Mouse (Mus musculus) kidney, embryonic 15.5 days (tissue): ENCODE results near the gene Srbd1. TPM values are rescaled to one million over a fixed set of nuclear protein-coding genes. Genes with fewer than 3 reads are reported as not detected.

Experiments used
- ATAC-seq: fragments of 200-750 bp; cut with Nextera tagmentation; replicated peaks from 2 replicates; pipeline ENCODE4 v1.8.0; 2017; ENCODE audit warnings: moderate TSS enrichment; ENCODE audit not compliant: low FRiP score
- H3K27ac ChIP-seq: fragments of 300-500 bp; sonication (generic); 2 replicates; pipeline ENCODE4 v1.5.1; 2015; ENCODE audit warnings: mild to moderate bottlenecking, inconsistent platforms
- H3K27me3 ChIP-seq: fragments of 300-500 bp; sonication (generic); 2 replicates; pipeline ENCODE4 v1.6.1; 2015; ENCODE audit warnings: inconsistent platforms
- H3K36me3 ChIP-seq: fragments of 300-500 bp; sonication (generic); 2 replicates; pipeline ENCODE4 v1.6.1; 2015; ENCODE audit warnings: inconsistent platforms
- H3K4me1 ChIP-seq: fragments of 300-500 bp; sonication (generic); 2 replicates; pipeline ENCODE4 v1.6.1; 2015; ENCODE audit warnings: inconsistent platforms
- H3K4me2 ChIP-seq: fragments of 300-500 bp; sonication (generic); 2 replicates; pipeline ENCODE4 v1.6.1; 2015; ENCODE audit warnings: moderate library complexity, mild to moderate bottlenecking, inconsistent platforms
- H3K4me3 ChIP-seq: fragments of 300-500 bp; sonication (generic); replicated peaks from 2 replicates; pipeline ENCODE4 v1.5.1; 2015; ENCODE audit warnings: mild to moderate bottlenecking, inconsistent platforms
- H3K9ac ChIP-seq: fragments of 300-500 bp; sonication (generic); 2 replicates; pipeline ENCODE4 v1.6.1; 2015; ENCODE audit warnings: mild to moderate bottlenecking, inconsistent platforms
- H3K9me3 ChIP-seq: fragments of 300-500 bp; sonication (generic); replicated peaks from 2 replicates; pipeline ENCODE4 v1.6.1; 2016; ENCODE audit warnings: inconsistent platforms
- WGBS: fragments of 180-500 bp; shearing (Covaris S2); methylation state at CpG from one replicate; pipeline ENCODE4 v1.1.7; 2015; ENCODE audit warnings: mixed read lengths; 5-methylcytosine and 5-hydroxymethylcytosine counted together
- polyA plus RNA-seq: library from polyadenylated mRNA; unstranded; fragments of >200 nt; fragmentation: Nextera tagmentation; extraction: Ambion mirVana; gene quantifications from 2 replicates; pipeline ENCODE4 v1.2.1, GENCODE M21; 2015

The Srbd1 gene
- polyA plus RNA-seq, 1 experiment from 2014 or later, result 21.0 TPM

DNA sequence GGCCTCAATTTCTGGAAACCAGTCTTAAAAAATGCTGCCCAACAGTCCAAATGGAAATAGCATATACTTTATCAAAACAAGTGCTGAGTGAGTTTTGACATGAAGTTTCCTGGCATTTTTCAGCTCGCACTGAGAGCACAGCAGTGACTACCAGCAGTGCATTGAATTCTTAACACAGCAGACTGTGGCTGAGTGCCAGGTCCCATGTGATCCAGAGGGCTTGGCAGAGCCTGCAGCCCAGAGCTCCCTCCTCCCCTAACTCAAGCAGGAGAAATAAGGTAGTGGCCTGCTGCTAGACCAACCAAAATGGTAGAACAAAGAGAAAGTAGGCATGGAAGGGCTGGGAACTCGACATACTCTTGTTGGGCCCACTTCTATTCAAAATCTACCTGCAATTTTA lies 149.2 kb downstream of the Srbd1 start:
- Histone ChIP-seq H3K9me3 (peaks cover 5% of the 10 kb centered on the region; the same call in 1 of the 2 replicates), H3K4me2 (no peak overlapping the region), H3K4me3 (no peak overlapping the region), H3K27ac (no peak overlapping the region), H3K4me1 (no peaks in the 10 kb centered on the region), H3K36me3 (peaks cover 34% of the 10 kb centered on the region), H3K27me3 (no peaks in the 10 kb centered on the region), H3K9ac (no peak overlapping the region)
- 77% methylated on average over 2 of the region's 2 CpGs for WGBS
- ATAC-seq, result no peak

DNA sequence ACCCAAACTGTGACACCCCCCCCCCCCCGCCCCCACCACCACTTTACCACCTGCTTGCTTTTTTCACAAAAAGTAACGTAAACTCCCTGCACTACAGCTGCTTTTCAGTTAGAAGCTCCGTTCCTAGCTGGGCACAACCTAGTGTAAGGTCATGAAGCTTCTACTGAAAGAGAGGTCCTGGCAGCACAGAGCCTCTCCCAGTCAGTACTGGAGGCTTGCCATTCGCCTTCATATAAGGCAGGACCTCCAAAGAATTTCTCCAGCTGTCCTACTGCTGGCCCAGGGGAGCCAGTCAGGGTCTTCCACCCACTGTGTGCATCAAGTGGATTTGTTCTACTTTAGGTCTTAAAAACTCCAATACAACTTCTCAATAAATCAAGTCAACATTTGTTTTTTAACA lies 149.9 kb downstream of the Srbd1 start:
- H3K4me2 ChIP-seq, result no peak overlapping the region
- no peak overlapping the region for H3K27ac ChIP-seq

DNA sequence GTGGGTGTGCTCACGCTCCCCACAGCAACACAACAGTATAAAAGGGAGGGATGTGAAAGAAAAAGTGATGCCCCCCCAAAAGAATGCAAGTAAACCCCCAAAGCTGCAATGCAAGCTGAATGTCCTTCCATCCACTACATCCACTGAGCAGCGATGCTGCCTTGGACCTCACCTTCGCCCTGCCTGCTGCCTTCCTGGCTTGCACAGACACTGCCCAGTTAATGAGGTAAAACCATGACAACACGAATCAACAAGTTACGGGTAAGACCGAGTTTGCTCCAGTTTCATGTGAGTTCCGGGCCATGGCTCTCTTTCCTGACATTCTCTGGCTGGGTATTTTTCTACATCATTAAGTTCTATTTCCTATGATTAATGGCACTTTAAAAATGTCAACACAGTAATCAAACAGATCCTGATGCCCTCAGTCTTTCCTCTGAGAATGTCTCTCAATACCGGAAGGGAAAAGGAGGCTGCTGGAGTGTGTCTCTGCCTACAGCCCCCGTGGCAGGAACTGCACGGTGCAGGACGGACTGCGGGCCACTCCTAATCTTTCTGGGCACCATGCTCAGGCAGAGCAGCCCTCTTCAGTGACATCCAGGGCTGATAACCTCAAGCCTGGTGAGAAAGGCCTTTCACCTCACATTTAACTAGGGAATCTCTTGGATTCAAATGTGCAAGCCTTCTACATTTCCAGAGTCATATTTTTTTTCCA lies 155.8 kb downstream of the Srbd1 start:
- H3K9ac ChIP-seq, result no peak overlapping the region
- H3K27me3 ChIP-seq, result no peaks in the 10 kb centered on the region
- peaks cover 31% of the 10 kb centered on the region for H3K4me1 ChIP-seq
- H3K4me3 ChIP-seq, result no peak overlapping the region
- ATAC-seq, result peak; percentile 93
- H3K36me3 ChIP-seq, result 0 out of 2 replicates have a peak, but pooled peaks cover under 1% of the 10 kb centered on the region
- H3K9me3 ChIP-seq, result no peaks in the 10 kb centered on the region
- H3K27ac ChIP-seq, result peak overlapping the region; percentile 74
- peak overlapping the region; percentile 18; the same call in 1 of the 2 replicates for H3K4me2 ChIP-seq
- 22% methylated on average over 12 of the region's 12 CpGs for WGBS

More for the DNA sequence above, 149.9 kb downstream of the Srbd1 start:
- Histone ChIP-seq H3K4me3 (no peak overlapping the region), H3K4me1 (peaks cover 4% of the 10 kb centered on the region; the same call in 1 of the 2 replicates), H3K9me3 (peaks cover 5% of the 10 kb centered on the region; the same call in 1 of the 2 replicates), H3K36me3 (peaks cover 31% of the 10 kb centered on the region), H3K27me3 (no peaks in the 10 kb centered on the region), H3K9ac (no peak overlapping the region)
- ATAC-seq, result no peak
- WGBS, result 91% methylated on average over 4 of the region's 4 CpGs

DNA sequence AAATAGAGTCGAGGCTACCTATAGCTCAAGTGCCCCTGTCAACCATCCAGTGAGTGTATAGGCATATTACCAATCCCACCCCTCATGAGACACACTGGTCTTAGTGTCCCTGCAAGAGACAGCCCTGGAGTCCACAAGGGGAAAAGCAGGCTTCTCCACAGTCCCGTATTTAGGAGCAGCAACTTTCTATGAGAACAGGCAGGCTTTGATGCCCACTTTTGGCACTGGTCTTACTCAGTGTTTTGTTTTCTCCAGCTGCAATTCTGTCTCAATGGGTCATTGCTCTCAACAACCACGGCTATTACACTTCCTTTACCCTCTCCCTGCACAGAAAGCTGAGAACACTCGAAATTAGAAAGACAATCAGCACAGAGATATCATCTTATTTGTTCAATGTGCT lies 157.4 kb downstream of the Srbd1 start:
- Histone ChIP-seq H3K9me3 (no peaks in the 10 kb centered on the region), H3K4me2 (no peak overlapping the region), H3K27me3 (no peaks in the 10 kb centered on the region), H3K27ac (peak overlapping the region; percentile 73), H3K4me1 (peaks cover 31% of the 10 kb centered on the region), H3K36me3 (no peaks in the 10 kb centered on the region), H3K9ac (no peak overlapping the region), H3K4me3 (no peak overlapping the region)
- peak; percentile 42 for ATAC-seq
- 43% methylated on average over 4 of the region's 4 CpGs for WGBS

DNA sequence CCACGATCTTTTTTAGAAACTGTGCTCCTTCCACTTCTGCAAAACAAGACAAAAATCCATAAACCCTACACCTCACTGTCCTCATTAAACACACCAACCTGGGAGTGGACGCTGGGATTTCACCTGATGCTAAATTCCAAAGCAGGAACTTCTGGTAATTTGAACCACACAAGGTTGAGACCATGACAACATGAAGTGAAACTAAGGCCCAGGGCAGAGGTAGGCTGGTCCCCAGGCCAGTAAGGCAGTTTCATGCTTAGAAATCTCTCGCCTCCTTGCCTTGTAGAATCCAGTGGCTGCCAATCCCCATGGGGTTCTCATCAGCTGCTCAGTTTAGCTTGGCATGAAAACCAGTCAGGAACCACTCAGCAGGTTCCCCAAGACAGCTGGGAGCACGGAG lies 158.4 kb downstream of the Srbd1 start:
- WGBS, result 64% methylated on average over 4 of the region's 4 CpGs
- H3K4me2 ChIP-seq, result no peak overlapping the region

GRCm38 (mm10) chr17:85986181-85986580 lies 158.8 kb downstream of the Srbd1 start:
- no peak overlapping the region for H3K4me2 ChIP-seq
- no peaks in the 10 kb centered on the region for H3K9me3 ChIP-seq
- no peak overlapping the region for H3K9ac ChIP-seq
- no peak overlapping the region for H3K4me3 ChIP-seq
- no peak for ATAC-seq
- no peaks in the 10 kb centered on the region for H3K27me3 ChIP-seq
- no peaks in the 10 kb centered on the region for H3K36me3 ChIP-seq
- H3K4me1 ChIP-seq, result peaks cover 31% of the 10 kb centered on the region
- peak overlapping the region; percentile 54; the same call in 1 of the 2 replicates for H3K27ac ChIP-seq
- WGBS, result 81% methylated on average over 2 of the region's 2 CpGs

More for the DNA sequence above, 158.4 kb downstream of the Srbd1 start:
- Histone ChIP-seq H3K36me3 (no peaks in the 10 kb centered on the region), H3K9ac (no peak overlapping the region), H3K4me3 (no peak overlapping the region), H3K27me3 (no peaks in the 10 kb centered on the region), H3K4me1 (peaks cover 31% of the 10 kb centered on the region), H3K27ac (peak overlapping the region; percentile 73), H3K9me3 (no peaks in the 10 kb centered on the region)
- no peak for ATAC-seq

GRCm38 (mm10) chr17:85985131-85985530 lies 159.8 kb downstream of the Srbd1 start:
- no peak overlapping the region for H3K9ac ChIP-seq
- H3K4me3 ChIP-seq, result no peak overlapping the region
- no peaks in the 10 kb centered on the region for H3K9me3 ChIP-seq
- H3K27ac ChIP-seq, result peak overlapping the region; percentile 54; the same call in 1 of the 2 replicates
- H3K27me3 ChIP-seq, result no peaks in the 10 kb centered on the region
- 62% methylated on average over 11 of the region's 11 CpGs for WGBS
- ATAC-seq, result no peak
- peaks cover 27% of the 10 kb centered on the region for H3K4me1 ChIP-seq
- H3K36me3 ChIP-seq, result no peaks in the 10 kb centered on the region
- H3K4me2 ChIP-seq, result no peak overlapping the region

DNA sequence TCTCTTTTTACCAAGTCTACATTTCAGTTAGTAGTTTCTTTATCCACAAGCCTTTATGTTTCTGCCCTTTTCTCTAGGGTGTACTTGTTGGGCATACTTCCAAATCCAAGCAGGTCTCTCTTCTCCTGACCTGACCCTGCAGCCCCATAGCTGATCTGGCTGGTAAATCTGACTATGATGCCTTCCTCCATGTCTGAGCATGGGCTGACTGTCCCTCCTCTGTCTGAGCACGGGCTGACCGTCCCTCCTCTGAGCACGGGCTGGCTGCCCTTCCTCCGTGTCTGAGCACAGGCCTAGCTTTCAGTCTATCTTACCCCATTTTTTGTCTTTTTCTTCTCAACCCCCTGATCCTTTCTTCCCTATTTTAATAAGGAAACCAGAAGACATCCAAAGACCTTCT lies 162.7 kb downstream of the Srbd1 start:
- no peaks in the 10 kb centered on the region for H3K9me3 ChIP-seq
- H3K36me3 ChIP-seq, result no peaks in the 10 kb centered on the region
- no peak overlapping the region for H3K4me3 ChIP-seq
- H3K4me2 ChIP-seq, result no peak overlapping the region
- no peak overlapping the region for H3K27ac ChIP-seq
- H3K4me1 ChIP-seq, result 0 out of 2 replicates have a peak, but pooled peaks cover 7% of the 10 kb centered on the region
- no peak for ATAC-seq
- H3K9ac ChIP-seq, result no peak overlapping the region
- no peaks in the 10 kb centered on the region for H3K27me3 ChIP-seq
- WGBS, result 94% methylated on average over 4 of the region's 4 CpGs

DNA sequence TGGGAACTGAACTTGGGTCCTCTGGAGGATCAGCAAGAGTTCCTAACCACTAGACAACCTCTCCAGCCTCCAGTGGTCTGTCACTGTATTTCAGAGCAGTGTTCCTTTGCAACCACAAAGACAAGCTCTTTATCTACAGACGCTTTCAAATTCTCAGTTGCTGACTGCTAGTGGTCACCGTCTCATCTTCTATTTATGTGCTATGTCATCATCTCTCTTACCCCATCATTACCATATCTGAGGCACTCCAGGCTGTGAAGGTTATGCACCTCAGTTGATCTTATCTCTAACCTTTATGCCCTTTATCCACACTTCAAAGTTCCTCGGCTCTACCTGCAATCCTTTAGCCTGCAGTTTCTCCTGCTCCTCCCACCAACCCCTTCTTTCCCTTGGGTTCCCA lies 163.1 kb downstream of the Srbd1 start:
- no peak overlapping the region for H3K4me3 ChIP-seq
- WGBS, result 95% methylated on average over 3 of the region's 3 CpGs
- H3K36me3 ChIP-seq, result no peaks in the 10 kb centered on the region
- no peak overlapping the region for H3K27ac ChIP-seq
- H3K9ac ChIP-seq, result no peak overlapping the region
- no peak overlapping the region for H3K4me2 ChIP-seq
- no peak for ATAC-seq
- 0 out of 2 replicates have a peak, but pooled peaks cover 3% of the 10 kb centered on the region for H3K4me1 ChIP-seq
- H3K27me3 ChIP-seq, result no peaks in the 10 kb centered on the region
- no peaks in the 10 kb centered on the region for H3K9me3 ChIP-seq

DNA sequence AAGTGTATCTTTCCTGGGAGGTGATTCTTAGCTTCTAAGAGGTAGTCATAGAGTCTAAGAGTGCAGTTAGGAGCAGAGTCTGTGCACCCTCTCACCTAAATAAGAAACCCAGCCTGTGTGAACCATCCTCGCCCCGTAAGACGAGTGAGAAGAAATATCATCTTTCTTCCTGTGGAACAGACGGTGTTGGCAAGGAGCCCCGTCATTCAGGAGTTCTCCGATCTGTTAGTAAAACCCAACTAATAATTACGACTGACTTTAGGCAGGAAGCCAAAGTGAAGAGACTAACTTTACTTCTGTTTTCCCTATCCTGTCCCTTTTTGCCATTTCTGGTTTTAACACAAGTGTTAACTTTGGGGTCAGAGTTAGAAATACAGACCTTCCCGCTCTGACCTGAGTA lies 166.1 kb downstream of the Srbd1 start:
- H3K27me3 ChIP-seq, result no peaks in the 10 kb centered on the region; the same call in 1 of the 2 replicates
- no peaks in the 10 kb centered on the region for H3K36me3 ChIP-seq
- H3K9ac ChIP-seq, result no peak overlapping the region
- no peaks in the 10 kb centered on the region for H3K9me3 ChIP-seq
- no peak overlapping the region for H3K4me3 ChIP-seq
- no peak overlapping the region for H3K4me2 ChIP-seq
- 47% methylated on average over 8 of the region's 8 CpGs for WGBS
- peaks cover 10% of the 10 kb centered on the region for H3K4me1 ChIP-seq
- no peak overlapping the region for H3K27ac ChIP-seq
- no peak for ATAC-seq

- no peak overlapping the region for H3K4me2 ChIP-seq
- no peak for ATAC-seq
- no peak overlapping the region for H3K27ac ChIP-seq
- 50% methylated on average over 5 of the region's 5 CpGs for WGBS
- H3K9me3 ChIP-seq, result no peaks in the 10 kb centered on the region
- H3K9ac ChIP-seq, result no peak overlapping the region
- no peak overlapping the region for H3K4me3 ChIP-seq
- H3K36me3 ChIP-seq, result no peaks in the 10 kb centered on the region
- H3K27me3 ChIP-seq, result peaks cover 5% of the 10 kb centered on the region; the same call in 1 of the 2 replicates
- peaks cover 22% of the 10 kb centered on the region for H3K4me1 ChIP-seq
Measured at GRCm38 (mm10) chr17:85975077-85975476, 169.9 kb downstream of the Srbd1 start.

- H3K9ac ChIP-seq, result no peak overlapping the region
- no peak overlapping the region for H3K27ac ChIP-seq
- ATAC-seq, result no peak
- H3K4me2 ChIP-seq, result no peak overlapping the region
- H3K9me3 ChIP-seq, result no peaks in the 10 kb centered on the region
- H3K4me1 ChIP-seq, result peaks cover 26% of the 10 kb centered on the region
- H3K4me3 ChIP-seq, result no peak overlapping the region
- H3K36me3 ChIP-seq, result no peaks in the 10 kb centered on the region
- peaks cover 5% of the 10 kb centered on the region; the same call in 1 of the 2 replicates for H3K27me3 ChIP-seq
- 87% methylated on average over 8 of the region's 8 CpGs for WGBS
Measured at GRCm38 (mm10) chr17:85974591-85974990, 170.4 kb downstream of the Srbd1 start.
